Mouse (Mus musculus) hindbrain, embryonic 11.5 days (tissue): ENCODE measurements around the gene 5730596B20Rik. TPM values are rescaled to one million over a fixed set of nuclear protein-coding genes. Genes with fewer than 3 reads are reported as not detected.

ENCODE experiments used
- ATAC-seq: fragments of 200-750 bp; cut with Nextera tagmentation; 2 replicates; pipeline ENCODE4 v1.8.0; 2017; ENCODE audit warnings: mild to moderate bottlenecking, moderate TSS enrichment, moderate library complexity; ENCODE audit not compliant: low FRiP score
- DNase-seq: peaks from one replicate; pipeline ENCODE4 v3.0.0-alpha.2; 2015; ENCODE audit warnings: low spot score
- H3K27ac ChIP-seq: fragments of 300-500 bp; sonication (generic); 2 replicates; pipeline ENCODE4 v1.5.1; 2014; ENCODE audit warnings: mild to moderate bottlenecking, low read depth, low read length
- H3K27me3 ChIP-seq: fragments of 300-500 bp; sonication (generic); 2 replicates; pipeline ENCODE4 v1.6.1; 2014; ENCODE audit warnings: mild to moderate bottlenecking, low read length, moderate library complexity, mixed read lengths; ENCODE audit not compliant: control insufficient read depth, insufficient read depth
- H3K36me3 ChIP-seq: fragments of 300-500 bp; sonication (generic); 2 replicates; pipeline ENCODE4 v1.6.1; 2014; ENCODE audit warnings: mild to moderate bottlenecking, low read length, moderate library complexity, mixed read lengths; ENCODE audit not compliant: control insufficient read depth, insufficient read depth
- H3K4me1 ChIP-seq: fragments of 300-500 bp; sonication (generic); replicated peaks from 2 replicates; pipeline ENCODE4 v1.6.1; 2014; ENCODE audit warnings: low read length, mixed read lengths; ENCODE audit not compliant: control insufficient read depth, insufficient read depth
- H3K4me2 ChIP-seq: fragments of 300-500 bp; sonication (generic); replicated peaks from 2 replicates; pipeline ENCODE4 v1.6.1; 2014; ENCODE audit warnings: mild to moderate bottlenecking, low read depth, low read length
- H3K4me3 ChIP-seq: fragments of 300-500 bp; sonication (generic); 2 replicates; pipeline ENCODE4 v1.5.1; 2014; ENCODE audit warnings: low read depth, low read length
- H3K9ac ChIP-seq: fragments of 300-500 bp; sonication (generic); 2 replicates; pipeline ENCODE4 v1.6.1; 2014; ENCODE audit warnings: low read depth, low read length
- H3K9me3 ChIP-seq: fragments of 300-500 bp; sonication (generic); 2 replicates; pipeline ENCODE4 v1.6.1; 2016; ENCODE audit warnings: low read length; ENCODE audit not compliant: control insufficient read depth
- WGBS: fragments of 180-500 bp; shearing (Covaris S2); extraction: QIAGEN DNeasy Blood & Tissue Kit; methylation state at CpG from one replicate; pipeline ENCODE4 v1.1.7; 2014; 5-methylcytosine and 5-hydroxymethylcytosine counted together
- microRNA counts: library from miRNA; unstranded; fragments of <30 nt; microRNA quantifications from one replicate; lab custom pipeline; 2015
- polyA plus RNA-seq: library from polyadenylated mRNA; unstranded; fragments of >200 nt; fragmentation: Nextera tagmentation; extraction: Ambion mirVana; gene quantifications from 2 replicates; pipeline ENCODE4 v1.2.1, GENCODE M21; 2014

The 5730596B20Rik gene
- polyA plus RNA-seq, 1 experiment from 2014 or later = 5.4 TPM

DNA sequence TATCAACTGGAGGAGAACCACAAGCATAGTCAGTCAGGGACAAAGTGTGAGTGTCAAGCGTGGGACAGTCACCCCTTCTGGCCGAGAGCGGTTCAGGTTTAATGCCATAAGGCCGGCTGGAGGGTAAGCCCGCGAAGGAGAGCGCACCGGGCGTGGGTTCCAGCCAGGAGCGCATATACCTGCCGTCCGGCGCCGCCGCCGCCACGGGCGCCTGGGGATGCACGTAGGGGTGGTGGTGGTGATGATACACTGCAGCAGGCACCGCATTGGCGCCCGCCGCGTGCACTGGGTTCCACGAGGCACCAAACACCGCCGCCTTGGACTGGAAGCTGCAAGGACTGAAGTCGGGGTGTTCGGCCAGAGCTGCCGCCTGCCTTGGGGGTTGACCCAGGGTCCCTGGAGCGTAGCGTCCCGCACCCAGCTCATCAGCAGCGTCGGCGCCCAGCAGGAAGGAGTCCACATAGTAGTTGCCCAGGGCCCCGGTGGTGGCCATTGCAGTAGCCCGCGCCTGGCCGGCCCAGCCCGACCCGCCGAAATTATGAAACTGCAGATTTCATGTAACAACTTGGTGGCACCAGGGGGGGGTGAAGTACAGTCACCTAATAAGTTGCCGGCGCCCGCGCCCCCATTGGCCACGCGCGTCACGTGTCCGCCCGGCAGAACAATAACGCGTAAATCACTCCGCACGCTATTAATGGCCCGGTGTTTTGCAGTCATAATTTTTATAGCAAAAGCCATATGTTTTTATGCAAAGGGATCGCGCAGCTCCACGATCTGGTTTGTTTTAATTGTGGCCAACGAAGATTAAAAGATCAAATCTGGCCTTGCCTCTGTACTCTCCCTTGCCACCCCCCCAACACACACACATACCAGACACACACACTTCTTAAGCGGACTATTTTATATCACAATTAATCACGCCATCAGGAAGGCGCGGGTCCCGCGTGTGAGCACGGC, 48.6 kb downstream of the 5730596B20Rik start:
- Histone ChIP-seq H3K4me1 (peaks cover 3% of the 10 kb centered on the region; the same call in 1 of the 2 replicates), H3K27ac (no peak overlapping the region), H3K27me3 (peaks cover 94% of the 10 kb centered on the region), H3K4me3 (no peak overlapping the region), H3K9ac (no peak overlapping the region), H3K9me3 (no peaks in the 10 kb centered on the region), H3K4me2 (no peak overlapping the region), H3K36me3 (no peaks in the 10 kb centered on the region)
- ATAC-seq (no peak), DNase-seq (peak; percentile 68)
- WGBS = 3% methylated on average over 69 of the region's 69 CpGs

DNA sequence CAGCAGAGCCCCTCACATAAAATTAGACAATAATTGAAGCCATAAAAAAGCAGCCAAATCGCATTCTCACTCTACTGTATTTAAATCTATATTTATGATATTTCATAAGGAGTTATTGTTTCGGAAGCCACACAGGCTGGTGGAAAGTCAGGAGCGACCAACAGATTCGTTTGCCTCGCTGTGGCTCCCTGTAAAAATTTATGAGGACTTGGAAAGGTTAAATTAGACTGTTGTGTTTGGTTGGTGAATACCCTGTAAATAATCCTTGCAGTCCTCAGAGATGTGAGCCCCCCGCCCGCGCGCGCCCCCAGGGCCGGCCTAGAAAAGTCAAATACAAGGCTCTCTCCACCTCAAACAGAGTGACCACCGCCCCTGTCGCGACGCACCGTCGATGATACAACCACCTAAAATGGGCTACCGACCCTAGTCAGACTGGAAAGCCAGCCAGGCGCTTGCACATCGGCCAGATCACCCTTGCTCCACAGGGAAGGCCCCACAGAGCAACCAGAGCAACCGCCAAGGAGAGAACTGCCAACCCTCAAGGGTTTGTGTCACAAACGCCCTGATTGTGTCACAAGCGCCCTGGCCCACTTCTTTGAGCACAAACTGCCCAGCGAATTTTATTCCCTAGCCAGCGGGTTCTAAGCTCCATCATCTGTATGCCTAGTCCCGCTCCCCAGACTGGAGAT, 49.4 kb downstream of the 5730596B20Rik start:
- H3K36me3 ChIP-seq = no peaks in the 10 kb centered on the region
- H3K4me3 ChIP-seq = no peak overlapping the region
- DNase-seq (peak; percentile 68), ATAC-seq (no peak)
- H3K27ac ChIP-seq = no peak overlapping the region
- no peaks in the 10 kb centered on the region for H3K9me3 ChIP-seq
- no peak overlapping the region for H3K4me2 ChIP-seq
- H3K9ac ChIP-seq = no peak overlapping the region
- no peaks in the 10 kb centered on the region; the same call in 1 of the 2 replicates for H3K4me1 ChIP-seq
- WGBS = 2% methylated on average over 26 of the region's 26 CpGs
- H3K27me3 ChIP-seq = peaks cover 90% of the 10 kb centered on the region

DNA sequence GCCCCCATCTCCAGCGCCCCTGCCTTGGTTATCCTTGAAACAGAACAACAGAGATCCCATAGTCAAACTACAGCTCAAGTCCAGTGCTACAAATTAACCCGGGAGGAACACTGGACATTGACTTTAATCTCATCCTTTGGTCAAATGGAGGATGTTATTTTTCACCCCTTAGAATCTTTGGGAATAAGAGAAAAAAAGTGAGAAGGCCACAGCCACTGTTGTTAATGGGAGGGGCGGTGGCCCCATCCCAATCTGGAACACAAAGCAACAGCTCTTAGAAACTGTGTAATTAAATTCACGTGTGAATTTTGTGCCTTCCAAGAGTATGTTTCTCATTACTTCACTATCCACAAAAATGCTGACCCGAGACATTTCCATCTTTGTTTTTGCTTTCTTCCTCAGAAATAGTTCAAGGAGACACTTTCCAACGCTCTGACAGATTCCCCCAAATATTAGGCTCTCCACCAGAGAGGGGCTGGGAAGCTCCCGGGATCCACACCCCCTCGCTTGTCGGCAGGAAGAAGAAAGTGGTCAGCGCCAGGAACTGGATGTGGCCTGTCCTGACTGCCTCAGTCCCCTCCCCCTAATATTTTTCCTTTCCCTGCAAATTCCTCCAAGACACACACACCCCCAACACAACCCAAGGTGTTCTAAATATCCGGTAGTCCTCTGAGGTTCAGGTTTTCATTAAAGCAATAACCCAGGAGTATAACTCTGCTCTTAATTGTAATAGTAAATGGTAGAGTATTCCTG, 50.3 kb downstream of the 5730596B20Rik start:
- H3K4me1 ChIP-seq = no peaks in the 10 kb centered on the region
- DNase-seq = no peak
- ATAC-seq = no peak
- no peak overlapping the region for H3K4me3 ChIP-seq
- no peak overlapping the region for H3K4me2 ChIP-seq
- no peaks in the 10 kb centered on the region for H3K9me3 ChIP-seq
- H3K9ac ChIP-seq = no peak overlapping the region
- H3K27me3 ChIP-seq = peaks cover 90% of the 10 kb centered on the region
- no peak overlapping the region for H3K27ac ChIP-seq
- H3K36me3 ChIP-seq = no peaks in the 10 kb centered on the region
- WGBS = 2% methylated on average over 11 of the region's 11 CpGs

DNA sequence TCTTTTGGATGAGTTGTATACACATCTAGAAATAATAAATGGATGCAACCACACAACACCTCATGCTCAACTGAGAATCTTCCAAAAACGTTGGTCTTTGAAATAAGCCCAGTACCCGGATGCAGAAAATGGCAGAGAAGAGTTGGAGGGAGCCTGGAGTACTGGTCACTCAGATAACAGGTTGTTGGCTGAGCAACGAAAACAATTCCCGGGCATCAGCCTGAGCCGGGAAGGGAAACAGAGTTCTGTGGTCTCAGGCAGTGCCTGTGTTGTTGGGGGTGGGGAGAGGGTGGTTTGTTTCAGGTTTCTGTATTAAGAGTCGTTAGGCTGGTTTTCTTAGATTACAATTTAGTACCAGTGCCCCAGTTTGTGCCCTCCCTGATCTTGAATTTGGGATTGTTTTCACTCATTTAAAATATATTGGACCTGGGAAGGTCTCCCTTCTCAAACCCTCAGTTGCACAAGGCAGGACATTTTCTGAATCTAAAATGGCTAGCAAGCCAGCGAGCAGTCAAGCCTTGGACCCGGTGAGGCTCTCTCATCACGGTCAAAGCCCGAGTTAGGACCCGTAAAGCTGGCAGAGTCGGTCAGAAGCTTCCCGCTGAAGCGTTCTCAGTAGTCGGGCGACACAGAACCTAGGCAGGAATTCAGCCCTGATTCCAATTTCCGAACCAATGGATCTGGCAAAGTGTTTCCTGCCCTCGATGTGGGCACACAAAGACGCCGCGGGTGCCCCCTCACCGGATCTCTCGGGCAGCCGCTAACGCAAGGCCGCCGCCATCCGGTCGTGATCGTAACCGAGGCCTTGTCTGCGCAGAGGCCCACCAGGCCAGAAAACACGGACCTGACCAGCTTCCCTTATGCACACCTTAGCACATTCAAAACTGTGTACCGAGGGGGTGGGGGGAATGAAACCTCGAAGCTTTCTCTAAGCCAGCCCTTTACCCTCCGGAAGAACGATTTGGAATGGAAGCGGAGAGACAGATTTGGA, 51.5 kb downstream of the 5730596B20Rik start:
- no peak overlapping the region for H3K4me2 ChIP-seq
- no peak for ATAC-seq
- H3K36me3 ChIP-seq = no peaks in the 10 kb centered on the region
- peak; percentile 75 for DNase-seq
- H3K4me1 ChIP-seq = no peaks in the 10 kb centered on the region
- H3K9ac ChIP-seq = no peak overlapping the region
- H3K27me3 ChIP-seq = peaks cover 90% of the 10 kb centered on the region
- no peak overlapping the region for H3K4me3 ChIP-seq
- no peaks in the 10 kb centered on the region for H3K9me3 ChIP-seq
- under 1% methylated on average over 38 of the region's 38 CpGs for WGBS
- no peak overlapping the region for H3K27ac ChIP-seq

DNA sequence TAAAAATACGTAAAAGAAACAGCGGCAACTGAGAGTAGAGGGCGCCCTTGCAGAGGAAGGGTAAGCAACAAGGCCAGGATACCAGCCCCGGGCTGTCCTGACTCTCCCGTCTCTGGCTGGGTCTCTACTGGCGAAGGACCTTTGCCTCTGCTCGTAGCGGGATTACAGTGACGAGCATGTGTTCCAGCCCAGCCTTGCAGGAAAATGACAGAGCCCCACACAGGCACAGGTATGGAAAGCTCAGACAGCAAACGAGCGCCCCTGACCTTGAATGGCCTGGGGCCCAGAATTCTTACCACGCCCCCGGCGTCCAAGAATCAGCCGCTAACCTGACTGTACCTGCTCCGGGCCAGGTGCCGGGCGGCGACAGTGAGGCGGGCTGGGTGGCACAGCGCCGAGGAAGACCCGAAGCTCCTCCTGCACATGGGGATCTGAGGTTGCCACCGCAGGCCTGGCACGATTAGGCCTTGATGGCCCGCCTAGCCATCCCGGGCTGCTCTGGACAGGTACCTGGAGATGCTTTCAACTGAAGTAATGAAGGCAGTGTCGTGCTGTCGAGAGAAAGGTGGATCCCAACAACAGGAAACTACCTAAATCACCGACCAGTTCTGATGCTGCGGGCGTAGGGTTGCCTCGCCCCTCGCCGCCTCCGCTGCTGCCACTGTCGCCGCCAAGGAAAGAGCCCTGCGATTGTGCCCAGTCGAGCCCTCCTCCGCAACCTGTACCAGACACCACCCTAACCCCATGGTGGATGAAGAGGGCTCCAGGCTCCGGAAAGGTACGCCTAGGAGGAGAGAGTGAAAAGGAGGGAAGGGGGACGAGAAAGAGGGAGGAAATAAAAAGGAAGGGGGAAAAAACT, 52.5 kb downstream of the 5730596B20Rik start:
- no peak overlapping the region for H3K4me2 ChIP-seq

More for the DNA sequence above, 52.5 kb downstream of the 5730596B20Rik start:
- Histone ChIP-seq H3K4me1 (0 out of 2 replicates have a peak, but pooled peaks cover 3% of the 10 kb centered on the region), H3K27me3 (peaks cover 92% of the 10 kb centered on the region), H3K9ac (no peak overlapping the region), H3K9me3 (no peaks in the 10 kb centered on the region), H3K4me3 (no peak overlapping the region), H3K36me3 (no peaks in the 10 kb centered on the region), H3K27ac (no peak overlapping the region)
- DNase-seq = peak; percentile 64
- no peak for ATAC-seq
- WGBS = 2% methylated on average over 42 of the region's 44 CpGs

MicroRNAs encoded within 50 kb of the gene (microRNA counts, 519-probe panel; counts per million panel counts)
- not detected for microRNA mmu-miR-196b (lab: Ali Mortazavi, UCI)

Other genes with a start within 250 kb of the 5730596B20Rik start
- 29.0 and 30.9 TPM in 2 replicates for gene Skap2, start 164.9 kb upstream of the 5730596B20Rik start, polyA plus RNA-seq
- gene Hoxa1, start 19.2 kb upstream of the 5730596B20Rik start, polyA plus RNA-seq = 4.0 and 4.1 TPM in 2 replicates
- gene Hoxa2, start 12.7 kb upstream of the 5730596B20Rik start, polyA plus RNA-seq = 63.7 and 68.1 TPM in 2 replicates
- gene Hoxa4, start 14.3 kb downstream of the 5730596B20Rik start, polyA plus RNA-seq = 11.9 and 12.8 TPM in 2 replicates
- gene Hoxa5, start 27.1 kb downstream of the 5730596B20Rik start, polyA plus RNA-seq = 23.8 and 39.3 TPM in 2 replicates
- gene Hoxa6, start 31.2 kb downstream of the 5730596B20Rik start, polyA plus RNA-seq = 2.1 and 11.6 TPM in 2 replicates
- 13.3 and 14.2 TPM in 2 replicates for gene Hoxa3, start 35.8 kb downstream of the 5730596B20Rik start, polyA plus RNA-seq
- gene Gm28308, start 35.8 kb downstream of the 5730596B20Rik start, polyA plus RNA-seq = not detected in 2 replicates
- gene Hoxa7, start 44.4 kb downstream of the 5730596B20Rik start, polyA plus RNA-seq = 0.34 and 1.9 TPM in 2 replicates
- 0.25 and 1.1 TPM in 2 replicates for gene Hoxa9, start 53.6 kb downstream of the 5730596B20Rik start, polyA plus RNA-seq
- gene Hoxa10, start 63.4 kb downstream of the 5730596B20Rik start, polyA plus RNA-seq = not detected in 2 replicates
- not detected in 2 replicates for gene Hoxa11, start 68.3 kb downstream of the 5730596B20Rik start, polyA plus RNA-seq
- not detected in 2 replicates for gene Hoxa13, start 83.4 kb downstream of the 5730596B20Rik start, polyA plus RNA-seq
- gene Evx1, start 136.0 kb downstream of the 5730596B20Rik start, polyA plus RNA-seq = 5.2 and 5.9 TPM in 2 replicates